Mouse (Mus musculus) cerebellum, postnatal 14 days (tissue): ENCODE measurements around the gene Csn2.

Experiments used
- DNase-seq, 2 experiments: peaks; one replicate each; pipeline ENCODE4 v3.0.0; 2021; ENCODE audit warnings: mixed read lengths in 2 of 2

Gene Csn2

GRCm38 (mm10) chr5:87699530-87699929 is at the start of gene Csn2:
Gene Csn2 (minus strand): TSS chr5:87699630.
- DNase-seq: no peak

- DNase-seq: no peak
Observed at GRCm38 (mm10) chr5:87734821-87735220, 35.4 kb upstream of the Csn2 start.

GRCm38 (mm10) chr5:87705891-87706290 is 6.5 kb upstream of the Csn2 start:
- no peak for DNase-seq

- DNase-seq: no peak
Observed at GRCm38 (mm10) chr5:87665908-87666307, 33.5 kb downstream of the Csn2 start, which contains the start of gene Csn1s1. Gene Csn1s1 (plus strand): TSS chr5:87666208.

GRCm38 (mm10) chr5:87642787-87643186 is 56.6 kb downstream of the Csn2 start:
- peak; percentile 18 to 47 for DNase-seq
